Mouse (Mus musculus): ENCODE data around the gene Noct. TPM values are rescaled to one million over a fixed set of nuclear protein-coding genes. Genes with fewer than 3 reads are reported as not detected.

The Noct gene
- total and polyA plus RNA-seq, 3 experiments: 17.8 to 26.7 TPM; not detected in 1

DNA sequence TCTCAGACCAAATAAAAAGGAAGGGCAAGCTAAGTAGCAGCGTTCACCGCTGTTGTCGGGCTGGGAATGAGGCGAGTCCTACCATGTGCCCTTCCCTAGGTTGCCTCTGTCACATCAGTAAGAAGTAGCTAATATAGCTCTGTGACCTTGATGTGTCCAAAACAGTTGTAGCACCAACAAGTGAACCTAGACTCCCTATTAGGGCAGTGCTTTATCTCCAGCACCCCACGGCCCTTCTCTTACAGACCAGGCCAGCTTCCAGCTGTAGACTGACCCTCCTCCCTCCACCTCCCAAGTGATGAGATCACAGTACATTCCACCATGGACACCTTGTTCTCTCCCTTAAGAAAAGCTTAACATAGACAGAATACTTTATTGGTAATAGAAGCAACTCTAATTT, 33.8 kb downstream of the Noct start:
- Histone ChIP-seq H3K4me1 (ENCODE audit: control insufficient read depth in 1 of 2, insufficient read depth in 2 of 2, low read length in 2 of 2) (no peaks in the 10 kb centered on the region), H3K9ac (ENCODE audit: control insufficient read depth, low read depth, low read length, poor library complexity, severe bottlenecking) (no peak overlapping the region), H3K36me3 (ENCODE audit: control insufficient read depth in 1 of 2, insufficient read depth in 2 of 2, low read length in 2 of 2) (peaks cover 0 to 38% of the 10 kb centered on the region in 2 experiments; a peak in 2 of 4 replicates), H3K27ac (ENCODE audit: control insufficient read depth, low read depth, low read length) (no peak overlapping the region), H3K4me3 (ENCODE audit: control insufficient read depth in 1 of 2, insufficient read depth in 1 of 2, low read depth in 2 of 2, low read length in 2 of 2) (no peak overlapping the region), H3K79me2 (ENCODE audit: control insufficient read depth, insufficient read depth, low read length, poor library complexity) (no peaks in the 10 kb centered on the region), H3K27me3 (ENCODE audit: control insufficient read depth in 1 of 2, insufficient read depth in 2 of 2, low read length in 2 of 2) (no peaks in the 10 kb centered on the region), H3K9me3 (replicated peaks; ENCODE audit: insufficient read depth, low read length) (no peaks in the 10 kb centered on the region)
- DNase-seq (ENCODE audit: low read depth, low spot score): no peak
- no peak for TF ChIP-seq E2F4 (IDR thresholded peaks at IDR 0.05; ENCODE audit: borderline replicate concordance, low read depth, low read length)
- TF ChIP-seq RCOR1 (IDR thresholded peaks at IDR 0.05; ENCODE audit: low read depth, low read length): no peak
- 0 out of 4 replicates have a peak, but pooled peaks of 1 of the 2 experiments have one; percentile 32 for TF ChIP-seq POLR2A (IDR thresholded peaks at IDR 0.05; ENCODE audit: control insufficient read depth in 1 of 2, insufficient read depth in 1 of 2, low read depth in 1 of 2, low read length in 2 of 2, poor library complexity in 1 of 2)

DNA sequence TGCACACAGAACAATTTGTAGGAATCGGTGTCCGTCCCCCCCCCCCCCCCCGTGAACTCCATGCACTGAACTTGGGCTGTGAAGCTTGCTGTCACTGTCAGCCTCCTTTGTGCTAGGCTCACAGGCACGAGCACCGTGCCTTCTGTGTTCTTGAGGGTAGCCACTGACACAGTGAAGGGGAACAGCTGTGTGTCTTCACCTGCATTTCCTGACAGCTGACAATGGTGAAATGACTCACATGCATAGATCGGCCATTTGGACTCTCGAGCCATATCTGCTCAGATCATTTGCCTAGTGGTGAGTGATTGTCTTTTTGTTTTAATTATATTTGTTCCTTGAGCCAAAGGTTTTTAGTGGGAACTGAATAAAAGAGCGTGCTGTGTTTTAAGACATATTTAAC, 38.7 kb downstream of the Noct start:
- H3K9me3 ChIP-seq (replicated peaks; ENCODE audit: insufficient read depth, low read length): no peaks in the 10 kb centered on the region
- H3K36me3 ChIP-seq (ENCODE audit: control insufficient read depth in 1 of 2, insufficient read depth in 2 of 2, low read length in 2 of 2): peaks cover 2 to 39% of the 10 kb centered on the region in 2 experiments; a peak in 3 of 4 replicates
- H3K9ac ChIP-seq (ENCODE audit: control insufficient read depth, low read depth, low read length, poor library complexity, severe bottlenecking): no peak overlapping the region
- DNase-seq (ENCODE audit: low read depth, low spot score): no peak
- no peak overlapping the region for H3K4me3 ChIP-seq (ENCODE audit: control insufficient read depth in 1 of 2, insufficient read depth in 1 of 2, low read depth in 2 of 2, low read length in 2 of 2)
- H3K4me1 ChIP-seq (ENCODE audit: control insufficient read depth in 1 of 2, insufficient read depth in 2 of 2, low read length in 2 of 2): no peaks in the 10 kb centered on the region
- no peak for TF ChIP-seq GABPA (IDR thresholded peaks at IDR 0.05; ENCODE audit: low read depth, low read length)
- no peak for TF ChIP-seq NRF1 (IDR thresholded peaks at IDR 0.05; ENCODE audit: insufficient read depth, low read depth, low read length, poor library complexity, severe bottlenecking)
- no peak for TF ChIP-seq KAT2A (conservative IDR thresholded peaks at IDR 0.05; ENCODE audit: low read depth, low read length)
- no peak for TF ChIP-seq POLR2A (IDR thresholded peaks at IDR 0.05; ENCODE audit: control insufficient read depth in 1 of 2, insufficient read depth in 1 of 2, low read depth in 1 of 2, low read length in 2 of 2, poor library complexity in 1 of 2)
- no peak for TF ChIP-seq EP300 (IDR thresholded peaks at IDR 0.05; ENCODE audit: low read depth in 1 of 2, low read length in 2 of 2)
- TF ChIP-seq UBTF (IDR thresholded peaks at IDR 0.05; ENCODE audit: borderline replicate concordance, insufficient read depth, low read depth, low read length): no peak
- TF ChIP-seq SIN3A (IDR thresholded peaks at IDR 0.05; ENCODE audit: low read length): no peak
- H3K79me2 ChIP-seq (ENCODE audit: control insufficient read depth, insufficient read depth, low read length, poor library complexity): peaks cover 7% of the 10 kb centered on the region
- no peak overlapping the region for H3K27ac ChIP-seq (ENCODE audit: control insufficient read depth, low read depth, low read length)
- H3K27me3 ChIP-seq (ENCODE audit: control insufficient read depth in 1 of 2, insufficient read depth in 2 of 2, low read length in 2 of 2): no peaks in the 10 kb centered on the region

DNA sequence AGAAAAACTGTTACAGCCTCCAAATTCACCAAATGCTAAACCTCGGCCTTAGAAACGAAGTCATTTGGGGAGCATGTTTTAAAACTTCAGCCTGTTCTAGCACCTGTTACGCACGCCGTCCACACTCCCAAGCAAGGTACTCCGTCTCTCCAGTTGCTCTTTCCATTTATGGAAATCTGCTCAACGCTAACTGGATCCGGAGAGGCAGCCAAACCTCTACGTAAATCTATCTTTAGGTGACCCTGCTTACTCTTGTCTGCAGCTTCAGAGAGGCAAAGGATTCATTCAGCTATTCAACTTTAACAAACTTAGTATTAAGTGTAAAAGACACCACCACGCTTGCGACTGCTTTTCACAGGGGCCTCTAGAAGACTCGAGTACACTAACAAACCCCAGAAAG, 44.2 kb downstream of the Noct start:
- Histone ChIP-seq H3K27me3 (ENCODE audit: control insufficient read depth in 1 of 2, insufficient read depth in 2 of 2, low read length in 2 of 2) (no peaks in the 10 kb centered on the region), H3K79me2 (ENCODE audit: control insufficient read depth, insufficient read depth, low read length, poor library complexity) (peaks cover 50% of the 10 kb centered on the region), H3K4me3 (ENCODE audit: control insufficient read depth in 1 of 2, insufficient read depth in 1 of 2, low read depth in 2 of 2, low read length in 2 of 2) (no peak overlapping the region), H3K4me1 (ENCODE audit: control insufficient read depth in 1 of 2, insufficient read depth in 2 of 2, low read length in 2 of 2) (no peaks in the 10 kb centered on the region), H3K27ac (ENCODE audit: control insufficient read depth, low read depth, low read length) (no peak overlapping the region), H3K9ac (ENCODE audit: control insufficient read depth, low read depth, low read length, poor library complexity, severe bottlenecking) (no peak overlapping the region), H3K36me3 (ENCODE audit: control insufficient read depth in 1 of 2, insufficient read depth in 2 of 2, low read length in 2 of 2) (peaks cover 4 to 18% of the 10 kb centered on the region in 2 experiments), H3K9me3 (replicated peaks; ENCODE audit: insufficient read depth, low read length) (no peaks in the 10 kb centered on the region)
- DNase-seq (ENCODE audit: low read depth, low spot score): no peak
- TF ChIP-seq E2F4 (IDR thresholded peaks at IDR 0.05; ENCODE audit: borderline replicate concordance, low read depth, low read length): no peak
- no peak for TF ChIP-seq UBTF (IDR thresholded peaks at IDR 0.05; ENCODE audit: borderline replicate concordance, insufficient read depth, low read depth, low read length)
